Comparison of ENCODE assay signal across 16 mouse cellular contexts in genomic region chr2:17525211-17525610, GRCm38 (mm10).
A peak's percentile ranks its signal among the peaks of the same experiment; 100 is the strongest.
DNase-seq lines count a peak whose midpoint lies in the region; ATAC-seq and TF ChIP-seq lines count a peak whose summit lies in the region.
"Had no signal": no experiment of that assay in that cellular context is flagged by ENCODE, and none has a peak within 500 bp of the region (broad histone marks: within the 10 kb centered on the region; RNA-seq: fewer than 3 reads in every experiment).

No protein-coding gene starts in this region.

- TF ChIP-seq CTCF in stomach, postnatal 0 days (IDR thresholded peaks at IDR 0.05; ENCODE audit: low read depth): no peak

- H3K4me2 ChIP-seq in midbrain, embryonic 12.5 days (replicated peaks): no peak overlapping the region
- no peak overlapping the region for H3K4me2 ChIP-seq in forebrain, embryonic 15.5 days (replicated peaks)
- H3K4me2 ChIP-seq in hindbrain, embryonic 15.5 days: no peak overlapping the region
- H3K4me2 ChIP-seq in neural tube, embryonic 13.5 days: no peak overlapping the region
- no peak overlapping the region for H3K4me2 ChIP-seq in stomach, postnatal 0 days (replicated peaks; ENCODE audit: low read depth)
- H3K4me2 ChIP-seq: embryonic facial prominence, embryonic 13.5 days had no signal

- H3K4me1 ChIP-seq in midbrain, embryonic 12.5 days: peaks cover 16% of the 10 kb centered on the region; the same call in 1 of the 2 replicates
- H3K4me1 ChIP-seq in midbrain, embryonic 10.5 days: peaks cover 17% of the 10 kb centered on the region
- peaks cover 12% of the 10 kb centered on the region for H3K4me1 ChIP-seq in forebrain, embryonic 15.5 days
- peaks cover 12% of the 10 kb centered on the region; the same call in 1 of the 2 replicates for H3K4me1 ChIP-seq in hindbrain, embryonic 15.5 days (replicated peaks)
- peaks cover 37% of the 10 kb centered on the region for H3K4me1 ChIP-seq in neural tube, embryonic 13.5 days (replicated peaks)
- no peaks in the 10 kb centered on the region for H3K4me1 ChIP-seq in stomach, postnatal 0 days (replicated peaks; ENCODE audit: control insufficient read depth, insufficient read depth)

- WGBS in midbrain, embryonic 12.5 days: 62% methylated on average over 4 of the region's 4 CpGs
- WGBS in midbrain, embryonic 10.5 days: 88% methylated on average over 4 of the region's 4 CpGs
- WGBS in forebrain, embryonic 15.5 days: 34% methylated on average over 4 of the region's 4 CpGs
- 35% methylated on average over 4 of the region's 4 CpGs for WGBS in hindbrain, embryonic 15.5 days
- 34% methylated on average over 4 of the region's 4 CpGs for WGBS in neural tube, embryonic 13.5 days
- WGBS in stomach, postnatal 0 days: 43% methylated on average over 4 of the region's 4 CpGs

- no peaks in the 10 kb centered on the region for H3K36me3 ChIP-seq in midbrain, embryonic 12.5 days
- no peaks in the 10 kb centered on the region for H3K36me3 ChIP-seq in midbrain, embryonic 10.5 days
- H3K36me3 ChIP-seq in forebrain, embryonic 15.5 days: no peaks in the 10 kb centered on the region
- no peaks in the 10 kb centered on the region for H3K36me3 ChIP-seq in hindbrain, embryonic 15.5 days
- H3K36me3 ChIP-seq in neural tube, embryonic 13.5 days: no peaks in the 10 kb centered on the region
- no peaks in the 10 kb centered on the region for H3K36me3 ChIP-seq in stomach, postnatal 0 days (ENCODE audit: control insufficient read depth, insufficient read depth, low read length)
- H3K36me3 ChIP-seq: embryonic facial prominence, embryonic 13.5 days had no signal

- H3K27me3 ChIP-seq in midbrain, embryonic 12.5 days: no peaks in the 10 kb centered on the region
- H3K27me3 ChIP-seq in midbrain, embryonic 10.5 days (ENCODE audit: low read depth, poor library complexity, severe bottlenecking): no peaks in the 10 kb centered on the region
- H3K27me3 ChIP-seq in forebrain, embryonic 15.5 days: no peaks in the 10 kb centered on the region
- no peaks in the 10 kb centered on the region for H3K27me3 ChIP-seq in hindbrain, embryonic 15.5 days
- H3K27me3 ChIP-seq in neural tube, embryonic 13.5 days: no peaks in the 10 kb centered on the region
- H3K27me3 ChIP-seq in stomach, postnatal 0 days (ENCODE audit: control insufficient read depth, insufficient read depth, low read length): no peaks in the 10 kb centered on the region

- ATAC-seq in midbrain, embryonic 12.5 days (ENCODE audit: low FRiP score, low read depth): peak; percentile 62
- ATAC-seq in forebrain, embryonic 15.5 days (replicated peaks): 0 out of 2 replicates have a peak, but pooled peaks have one; percentile 32
- ATAC-seq in hindbrain, embryonic 15.5 days (ENCODE audit: low FRiP score, low read depth): peak; percentile 51; the same call in 1 of the 2 replicates
- peak; percentile 70 for ATAC-seq in neural tube, embryonic 13.5 days (ENCODE audit: low read depth)
- no peak for ATAC-seq in stomach, postnatal 0 days (ENCODE audit: low FRiP score, low TSS enrichment)
- ATAC-seq: intestine, postnatal 0 days had no signal

- H3K9ac ChIP-seq in midbrain, embryonic 12.5 days (replicated peaks): no peak overlapping the region
- no peak overlapping the region for H3K9ac ChIP-seq in forebrain, embryonic 15.5 days (replicated peaks)
- no peak overlapping the region for H3K9ac ChIP-seq in hindbrain, embryonic 15.5 days
- no peak overlapping the region for H3K9ac ChIP-seq in neural tube, embryonic 13.5 days
- no peak overlapping the region for H3K9ac ChIP-seq in stomach, postnatal 0 days (ENCODE audit: low read length)
- H3K9ac ChIP-seq: embryonic facial prominence, embryonic 13.5 days; liver, embryonic 14.5 days had no signal

- no peaks in the 10 kb centered on the region for H3K9me3 ChIP-seq in midbrain, embryonic 12.5 days
- no peaks in the 10 kb centered on the region for H3K9me3 ChIP-seq in midbrain, embryonic 10.5 days (replicated peaks)
- no peaks in the 10 kb centered on the region for H3K9me3 ChIP-seq in forebrain, embryonic 15.5 days
- no peaks in the 10 kb centered on the region for H3K9me3 ChIP-seq in hindbrain, embryonic 15.5 days
- H3K9me3 ChIP-seq in neural tube, embryonic 13.5 days: no peaks in the 10 kb centered on the region
- no peaks in the 10 kb centered on the region for H3K9me3 ChIP-seq in stomach, postnatal 0 days (ENCODE audit: control insufficient read depth, low read length)
- H3K9me3 ChIP-seq: embryonic facial prominence, embryonic 13.5 days had no signal

- TF ChIP-seq EP300 in stomach, postnatal 0 days (optimal IDR thresholded peaks at IDR 0.05): no peak

- no peak overlapping the region for H3K4me3 ChIP-seq in midbrain, embryonic 12.5 days
- H3K4me3 ChIP-seq in midbrain, embryonic 10.5 days: no peak overlapping the region
- no peak overlapping the region for H3K4me3 ChIP-seq in forebrain, embryonic 15.5 days
- no peak overlapping the region for H3K4me3 ChIP-seq in hindbrain, embryonic 15.5 days
- H3K4me3 ChIP-seq in neural tube, embryonic 13.5 days: no peak overlapping the region
- H3K4me3 ChIP-seq in stomach, postnatal 0 days (ENCODE audit: low read depth, low read length): no peak overlapping the region
- H3K4me3 ChIP-seq: embryonic facial prominence, embryonic 13.5 days; heart, adult 2 months had no signal

- no peak overlapping the region for H3K27ac ChIP-seq in midbrain, embryonic 12.5 days (replicated peaks)
- no peak overlapping the region for H3K27ac ChIP-seq in midbrain, embryonic 10.5 days (replicated peaks)
- no peak overlapping the region for H3K27ac ChIP-seq in forebrain, embryonic 15.5 days (replicated peaks)
- no peak overlapping the region for H3K27ac ChIP-seq in hindbrain, embryonic 15.5 days (replicated peaks)
- no peak overlapping the region; the same call in 1 of the 2 replicates for H3K27ac ChIP-seq in neural tube, embryonic 13.5 days (replicated peaks)
- H3K27ac ChIP-seq in stomach, postnatal 0 days (replicated peaks): no peak overlapping the region
- H3K27ac ChIP-seq: embryonic facial prominence, embryonic 13.5 days; liver, embryonic 14.5 days; macrophage had no signal

- DNase-seq in midbrain, embryonic 10.5 days (ENCODE audit: low spot score): no peak
- DNase-seq in stomach, postnatal 0 days (ENCODE audit: low spot score): no peak
- DNase-seq in ovary, postnatal 14 days (ENCODE audit: low spot score): no peak
- DNase-seq: cerebellum, adult 9-10 months; gastrocnemius, postnatal 25 days; heart, adult 2 months; right cerebral cortex, adult 18-20 months; thymus, postnatal 25 days had no signal
